Mouse (Mus musculus): ENCODE data around the gene Cd44.

GRCm38 (mm10) chr2:102838179-102838578, 63.3 kb downstream of the Cd44 start:
- TF ChIP-seq CTCF (IDR thresholded peaks at IDR 0.05; ENCODE audit: control insufficient read depth, insufficient read depth, insufficient read length) (no peak), FOSL1 (IDR thresholded peaks at IDR 0.05; ENCODE audit: insufficient read depth, low read length, poor library complexity, severe bottlenecking) (no peak), MAX (IDR thresholded peaks at IDR 0.05) (no peak), USF1 (IDR thresholded peaks at IDR 0.05; ENCODE audit: low read depth) (no peak), CEBPB (IDR thresholded peaks at IDR 0.05; ENCODE audit: low read depth) (no peak), MYOD1 (IDR thresholded peaks at IDR 0.05; ENCODE audit: control insufficient read depth, insufficient read length, low read depth) (no peak), MYOG (IDR thresholded peaks at IDR 0.05; ENCODE audit: control insufficient read depth, extremely low read depth, insufficient read length) (no peak)
